Mouse (Mus musculus): ENCODE measurements around the gene C2cd4d. TPM values are rescaled to one million over a fixed set of nuclear protein-coding genes. Genes with fewer than 3 reads are reported as not detected.

The C2cd4d gene
- total RNA-seq, 2 experiments from 2014 or later: 0.44 TPM; not detected in 1

DNA sequence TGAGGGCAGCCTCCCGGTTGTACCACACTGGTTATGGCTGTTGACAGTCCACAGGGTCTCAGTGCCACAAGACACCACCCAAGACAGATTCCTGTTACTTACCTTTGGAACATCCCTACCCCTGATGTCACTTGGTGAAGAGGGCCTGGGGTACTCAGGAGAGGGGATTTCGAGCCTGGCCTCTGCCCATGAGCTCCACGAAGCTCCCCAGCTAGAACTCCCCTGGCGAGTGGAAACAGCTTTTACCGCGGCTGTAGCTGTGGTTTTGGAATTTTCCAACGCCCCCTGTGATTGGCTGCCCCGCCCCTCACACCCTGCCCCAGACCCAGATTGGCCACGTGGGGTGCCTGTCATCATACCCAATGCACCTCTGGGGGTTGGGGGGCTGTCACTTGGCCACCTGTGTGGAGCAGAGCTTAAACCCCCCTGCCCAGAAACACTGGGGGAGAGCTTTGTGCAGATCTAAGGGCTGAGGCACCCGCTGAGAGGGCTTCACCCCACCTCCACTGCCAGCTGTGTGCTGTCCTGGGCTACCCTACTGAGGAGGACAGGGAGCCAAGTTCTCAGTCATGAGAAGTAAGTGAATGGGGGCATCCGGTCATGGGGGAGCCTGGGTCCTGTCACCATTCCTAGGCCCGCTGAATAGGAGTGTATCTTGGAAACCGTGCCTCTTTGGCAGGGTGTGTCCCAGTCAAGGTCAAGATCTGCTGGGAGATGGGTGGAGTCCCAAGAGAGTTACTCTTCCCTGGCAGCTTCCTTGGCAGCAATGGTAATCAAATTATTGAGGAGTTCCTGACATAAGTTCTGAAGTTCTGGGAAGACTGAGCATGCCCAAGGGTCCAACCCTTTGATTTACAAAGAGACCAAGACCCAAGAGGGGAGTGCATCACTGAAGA lies 15.0 kb downstream of the C2cd4d start:
- Histone ChIP-seq H3K4me3 (no peak overlapping the region), H3K27ac (no peak overlapping the region)
- intact Hi-C loops (cut with DNase I): no loop called here
- DNase-seq (ENCODE audit: extremely low spot score in 1 of 2, low spot score in 2 of 2): no peak
- no peak for TF ChIP-seq CTCF (IDR thresholded peaks at IDR 0.05)

GRCm38 (mm10) chr3:94379831-94380510 lies 17.7 kb downstream of the C2cd4d start:
- intact Hi-C loops (cut with DNase I): no loop called here
- peak; percentile 32 to 33 for DNase-seq (ENCODE audit: extremely low spot score in 1 of 2, low spot score in 2 of 2)

DNA sequence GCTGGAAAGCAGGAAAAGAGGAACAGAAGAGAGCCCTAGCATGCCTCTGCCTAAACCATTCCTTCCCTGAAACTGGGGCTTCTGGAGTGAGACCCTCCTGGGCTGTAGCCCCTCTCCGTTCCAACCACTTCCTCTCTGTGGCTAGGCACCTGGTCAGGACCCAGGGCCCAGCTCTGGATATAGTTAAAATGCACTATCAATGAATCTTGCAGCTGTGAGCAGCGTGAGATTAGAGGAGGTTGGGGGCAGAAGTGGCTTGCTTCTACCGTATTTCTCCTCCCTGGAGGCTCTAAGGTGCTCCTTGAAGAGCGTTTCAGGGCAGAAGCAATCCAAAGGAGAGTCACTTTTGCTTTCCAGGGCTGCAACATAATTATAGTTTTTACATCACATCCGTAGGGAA lies 20.1 kb downstream of the C2cd4d start:
- no peak for TF ChIP-seq CTCF (IDR thresholded peaks at IDR 0.05)
- DNase-seq (ENCODE audit: extremely low spot score in 1 of 2, low spot score in 2 of 2): no peak
- Histone ChIP-seq H3K4me3 (no peak overlapping the region), H3K27ac (no peak overlapping the region)
- intact Hi-C loops (cut with DNase I): no loop called here

More at GRCm38 (mm10) chr3:94379831-94380510, 17.7 kb downstream of the C2cd4d start:
- no peak overlapping the region for H3K27ac ChIP-seq
- TF ChIP-seq CTCF (IDR thresholded peaks at IDR 0.05): no peak
- no peak overlapping the region for H3K4me3 ChIP-seq

DNA sequence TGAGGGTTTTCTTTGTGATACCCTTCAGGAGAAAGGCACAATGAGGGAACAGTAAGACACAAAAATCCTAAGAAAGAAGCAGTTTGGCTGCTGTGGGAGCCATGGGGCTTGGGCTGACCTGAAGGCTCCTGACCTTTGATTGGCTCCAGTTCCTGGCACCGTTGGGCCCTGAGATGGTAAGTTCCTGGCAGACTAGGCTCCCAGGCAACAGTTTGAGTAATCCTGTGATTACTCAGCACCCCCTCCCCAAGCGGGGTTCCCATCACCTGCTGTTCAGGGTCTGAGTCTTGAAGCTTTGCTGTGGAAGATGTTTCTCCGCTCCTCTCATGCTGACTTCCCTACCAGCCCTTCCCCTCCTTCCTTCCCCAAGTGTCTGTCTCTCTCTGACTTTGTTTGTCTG lies 21.2 kb downstream of the C2cd4d start:
- TF ChIP-seq CTCF (IDR thresholded peaks at IDR 0.05): no peak
- intact Hi-C loops (cut with DNase I): no loop called here
- DNase-seq (ENCODE audit: extremely low spot score in 1 of 2, low spot score in 2 of 2): no peak
- no peak overlapping the region for H3K4me3 ChIP-seq
- no peak overlapping the region for H3K27ac ChIP-seq

DNA sequence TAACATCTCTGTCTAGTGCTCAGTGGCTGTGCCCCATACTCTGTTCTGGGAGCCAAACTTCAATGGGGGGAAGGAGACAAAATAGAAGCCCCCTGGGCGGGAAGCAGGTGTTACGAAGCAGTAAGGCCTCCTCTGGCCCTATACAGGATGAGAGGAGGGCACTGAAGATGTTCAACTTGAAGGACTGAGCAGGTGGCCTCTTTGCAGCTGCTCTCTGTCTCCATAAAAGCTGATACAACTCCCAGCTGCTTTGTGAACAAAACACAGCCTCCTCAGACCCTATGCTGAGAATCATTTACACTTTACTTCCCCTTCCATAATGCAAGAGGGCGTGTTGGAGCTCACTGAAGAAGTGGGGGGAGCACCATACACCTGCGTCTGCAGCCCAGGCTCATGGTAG lies 24.4 kb downstream of the C2cd4d start:
- H3K27ac ChIP-seq: no peak overlapping the region
- TF ChIP-seq CTCF (IDR thresholded peaks at IDR 0.05): no peak
- H3K4me3 ChIP-seq: no peak overlapping the region
- intact Hi-C loops (cut with DNase I): no loop called here
- DNase-seq (ENCODE audit: extremely low spot score in 1 of 2, low spot score in 2 of 2): no peak

- TF ChIP-seq CTCF (IDR thresholded peaks at IDR 0.05): no peak
- H3K27ac ChIP-seq: no peak overlapping the region
- no peak for DNase-seq (ENCODE audit: extremely low spot score in 1 of 2, low spot score in 2 of 2)
- intact Hi-C loops (cut with DNase I): no loop called here
- H3K4me3 ChIP-seq: no peak overlapping the region
Measured at GRCm38 (mm10) chr3:94387391-94387790, 25.2 kb downstream of the C2cd4d start.

DNA sequence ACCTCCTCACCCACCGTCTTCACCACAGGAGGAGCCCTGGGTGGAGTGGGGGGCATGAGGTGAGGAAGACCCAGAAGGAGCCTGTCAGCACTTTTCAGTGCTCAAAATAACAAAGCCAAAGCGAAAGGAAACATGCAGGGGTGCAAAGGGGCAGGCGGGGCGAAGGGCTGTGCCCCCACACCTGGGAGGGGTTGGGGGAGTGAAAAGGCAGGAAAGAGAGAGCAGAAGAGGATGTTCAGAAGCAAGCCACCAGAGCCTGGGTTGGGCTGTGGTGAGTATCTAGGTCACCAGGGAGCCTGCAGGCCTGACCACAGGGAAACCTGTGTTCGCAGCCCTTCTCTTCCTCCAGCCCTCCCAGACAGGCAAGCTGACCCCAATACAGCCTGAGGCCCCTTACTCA lies 25.8 kb downstream of the C2cd4d start:
- Histone ChIP-seq H3K4me3 (no peak overlapping the region), H3K27ac (no peak overlapping the region)
- intact Hi-C loops (cut with DNase I): no loop called here
- DNase-seq (ENCODE audit: extremely low spot score in 1 of 2, low spot score in 2 of 2): no peak
- TF ChIP-seq CTCF (IDR thresholded peaks at IDR 0.05): no peak

GRCm38 (mm10) chr3:94389420-94389819 lies 27.2 kb downstream of the C2cd4d start:
- TF ChIP-seq CTCF (IDR thresholded peaks at IDR 0.05): no peak

GRCm38 (mm10) chr3:94391001-94391400 lies 28.8 kb downstream of the C2cd4d start:
- DNase-seq (ENCODE audit: extremely low spot score in 1 of 2, low spot score in 2 of 2): no peak
- intact Hi-C loops (cut with DNase I): no loop called here
- Histone ChIP-seq H3K27ac (no peak overlapping the region), H3K4me3 (no peak overlapping the region)
- TF ChIP-seq CTCF (IDR thresholded peaks at IDR 0.05): no peak

More at GRCm38 (mm10) chr3:94389420-94389819, 27.2 kb downstream of the C2cd4d start:
- no peak overlapping the region for H3K27ac ChIP-seq
- intact Hi-C loops (cut with DNase I): no loop called here
- no peak overlapping the region for H3K4me3 ChIP-seq
- no peak for DNase-seq (ENCODE audit: extremely low spot score in 1 of 2, low spot score in 2 of 2)

GRCm38 (mm10) chr3:94392128-94392527 lies 29.9 kb downstream of the C2cd4d start:
- no peak for TF ChIP-seq CTCF (IDR thresholded peaks at IDR 0.05)
- no peak for DNase-seq (ENCODE audit: extremely low spot score in 1 of 2, low spot score in 2 of 2)

GRCm38 (mm10) chr3:94393049-94393448 lies 30.8 kb downstream of the C2cd4d start:
- TF ChIP-seq CTCF (IDR thresholded peaks at IDR 0.05): no peak
- Histone ChIP-seq H3K27ac (no peak overlapping the region), H3K4me3 (no peak overlapping the region)
- intact Hi-C loops (cut with DNase I): no loop called here
- DNase-seq (ENCODE audit: extremely low spot score in 1 of 2, low spot score in 2 of 2): no peak

More at GRCm38 (mm10) chr3:94392128-94392527, 29.9 kb downstream of the C2cd4d start:
- Histone ChIP-seq H3K4me3 (no peak overlapping the region), H3K27ac (no peak overlapping the region)
- intact Hi-C loops (cut with DNase I): no loop called here

DNA sequence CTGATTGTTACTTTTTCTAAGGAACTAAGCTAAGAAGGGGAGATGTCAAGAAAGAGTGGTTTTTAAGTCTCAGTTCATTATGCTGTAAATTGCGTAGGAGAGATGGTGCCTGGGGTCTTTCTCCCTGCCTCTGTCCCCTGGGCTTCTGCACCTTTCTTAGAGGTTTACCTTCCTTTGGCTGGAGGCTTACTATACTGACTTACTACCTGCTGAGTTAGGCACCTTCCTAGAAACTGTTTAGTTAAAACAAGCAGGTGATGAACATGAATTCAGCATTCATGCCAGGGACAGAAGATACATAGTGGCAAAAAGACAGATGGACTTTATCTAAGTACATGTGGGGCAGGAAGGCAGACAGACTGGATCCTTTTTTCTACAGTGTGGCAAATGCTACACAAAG lies 34.1 kb downstream of the C2cd4d start:
- intact Hi-C loops (cut with DNase I): no loop called here
- no peak for TF ChIP-seq CTCF (IDR thresholded peaks at IDR 0.05)
- Histone ChIP-seq H3K4me3 (no peak overlapping the region), H3K27ac (no peak overlapping the region)
- no peak for DNase-seq (ENCODE audit: extremely low spot score in 1 of 2, low spot score in 2 of 2)

All from left cerebral cortex, adult 2 months (tissue).